Mouse (Mus musculus) thymus, adult 2 months (tissue): ENCODE results near the gene Ces3b.

Experiments used
- CTCF ChIP-seq: fragments of 200-500 bp; IDR thresholded peaks from 2 replicates; pipeline ENCODE4 v1.5.1; 2012; ENCODE audit warnings: mild to moderate bottlenecking, control low read depth, low read length, moderate library complexity, borderline replicate concordance; ENCODE audit not compliant: control insufficient read depth, poor library complexity, insufficient read depth; ENCODE audit errors: extremely low read depth
- POLR2A ChIP-seq: fragments of 200-500 bp; IDR thresholded peaks from 2 replicates; pipeline ENCODE4 v1.6.1; 2012; ENCODE audit warnings: mild to moderate bottlenecking, low read length, control low read depth, moderate library complexity; ENCODE audit not compliant: control insufficient read depth, poor library complexity, insufficient read depth; ENCODE audit errors: extremely low read depth

- no peak for TF ChIP-seq POLR2A
- TF ChIP-seq CTCF, result no peak
These were observed 20.7 kb downstream of the Ces3b start for GRCm38 (mm10) chr8:105104220-105104619.
